Mouse (Mus musculus) common myeloid progenitor, adult 5-6 weeks (primary cell): ENCODE measurements around the gene Papola. TPM values are rescaled to one million over a fixed set of nuclear protein-coding genes. Genes with fewer than 3 reads are reported as not detected.

Experiments
- ATAC-seq: replicated peaks from 2 replicates; pipeline ENCODE4 v1.8.0; 2016; ENCODE audit warnings: low read depth, mild to moderate bottlenecking, moderate TSS enrichment, inconsistent platforms; ENCODE audit not compliant: poor library complexity, severe bottlenecking
- total RNA-seq: library from RNA; stranded (forward); fragments of 200-1000, 187-1606 nt; gene quantifications from 2 replicates; pipeline ENCODE4 v1.2.3, GENCODE M21; 2017

Gene Papola
- total RNA-seq, 1 experiment from 2014 or later, result 166 TPM

DNA sequence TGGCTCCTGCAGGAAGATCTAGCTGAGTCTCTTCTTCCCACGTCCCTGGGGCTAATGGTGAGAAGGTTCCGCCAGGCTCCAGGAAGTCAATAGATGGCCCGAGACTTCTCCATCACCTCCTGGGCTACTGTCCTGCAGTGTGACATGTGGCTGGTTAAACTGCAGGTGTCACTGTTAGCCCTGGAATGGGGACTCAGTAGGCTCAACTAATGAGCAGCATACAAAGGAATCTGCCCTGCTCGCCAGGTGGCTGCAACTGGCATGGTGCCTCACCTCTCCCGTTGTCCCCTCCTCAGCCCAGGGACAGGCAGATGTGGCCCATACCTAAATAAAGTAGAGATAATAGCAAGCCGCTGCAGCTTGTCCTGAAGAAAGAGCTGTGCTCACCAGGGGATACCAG lies 70.1 kb downstream of the Papola start:
- ATAC-seq, result peak; percentile 92

GRCm38 (mm10) chr12:105857902-105858640 lies 73.6 kb downstream of the Papola start:
- no peak for ATAC-seq

DNA sequence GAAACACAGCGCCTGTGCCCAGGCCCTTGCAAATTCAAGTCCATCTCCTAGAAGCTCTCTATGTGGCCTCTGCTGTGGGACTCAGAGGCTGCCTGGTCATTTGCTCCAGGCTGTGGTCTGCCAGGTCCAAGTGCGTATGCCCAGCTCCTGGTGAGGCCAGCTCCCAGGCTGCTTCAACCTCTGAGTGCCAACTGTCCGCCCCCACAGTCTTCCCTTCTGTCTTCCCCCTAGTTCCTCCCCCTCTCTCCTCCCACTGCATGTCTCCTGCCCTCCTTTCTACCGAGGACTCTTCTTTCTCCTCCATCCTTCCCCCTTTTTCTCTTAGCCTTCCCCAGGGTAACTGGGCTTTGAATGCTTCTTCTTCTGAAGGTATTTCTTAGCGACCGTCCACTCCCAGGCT lies 77.6 kb downstream of the Papola start:
- ATAC-seq, result no peak

GRCm38 (mm10) chr12:105862607-105863006 lies 78.1 kb downstream of the Papola start:
- ATAC-seq, result no peak

DNA sequence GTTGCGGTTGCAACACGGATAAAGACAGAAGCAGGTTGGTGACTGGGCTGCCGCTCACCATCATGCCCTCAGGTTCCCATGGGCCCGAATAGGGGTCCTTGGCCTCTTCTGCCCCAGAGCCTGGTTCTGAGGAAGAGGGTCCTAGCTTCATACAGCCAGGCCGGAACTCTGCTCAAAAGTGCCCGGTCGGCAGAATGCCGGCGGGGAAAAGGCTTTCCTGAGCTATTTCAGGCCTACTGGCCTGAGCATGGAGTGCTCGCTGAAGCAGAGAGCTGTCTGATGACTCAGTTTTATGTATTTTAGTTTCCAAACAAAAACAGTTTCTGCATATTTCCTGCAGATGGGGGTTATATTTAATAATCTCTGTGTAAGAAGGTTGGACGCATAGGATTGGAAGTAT lies 78.9 kb downstream of the Papola start:
- no peak for ATAC-seq

- no peak for ATAC-seq
These were observed 83.2 kb downstream of the Papola start for GRCm38 (mm10) chr12:105867646-105868045.

DNA sequence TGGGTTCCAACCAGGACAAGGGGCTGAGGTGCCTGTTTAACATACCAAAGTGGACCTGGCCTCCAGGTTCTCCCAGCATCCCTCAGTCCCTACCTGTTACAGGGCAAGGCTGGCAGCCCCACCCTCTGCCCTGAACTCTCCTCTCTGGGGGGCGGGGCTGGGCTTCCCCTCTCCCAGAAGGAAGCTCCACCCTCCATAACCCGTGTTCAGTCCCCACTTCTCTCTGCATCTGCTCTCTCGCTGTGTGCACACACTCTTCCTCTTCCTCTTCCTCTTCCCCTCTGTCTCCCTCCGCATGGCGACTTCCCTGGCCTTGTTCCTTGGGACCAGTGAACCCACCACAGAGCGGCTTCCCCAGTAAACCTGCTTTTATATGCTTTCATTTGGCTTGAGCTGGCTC lies 84.7 kb downstream of the Papola start:
- peak; percentile 82 for ATAC-seq

- no peak for ATAC-seq
These were observed 85.2 kb downstream of the Papola start for GRCm38 (mm10) chr12:105869696-105870095.

GRCm38 (mm10) chr12:105873283-105873682 lies 88.8 kb downstream of the Papola start:
- no peak for ATAC-seq

DNA sequence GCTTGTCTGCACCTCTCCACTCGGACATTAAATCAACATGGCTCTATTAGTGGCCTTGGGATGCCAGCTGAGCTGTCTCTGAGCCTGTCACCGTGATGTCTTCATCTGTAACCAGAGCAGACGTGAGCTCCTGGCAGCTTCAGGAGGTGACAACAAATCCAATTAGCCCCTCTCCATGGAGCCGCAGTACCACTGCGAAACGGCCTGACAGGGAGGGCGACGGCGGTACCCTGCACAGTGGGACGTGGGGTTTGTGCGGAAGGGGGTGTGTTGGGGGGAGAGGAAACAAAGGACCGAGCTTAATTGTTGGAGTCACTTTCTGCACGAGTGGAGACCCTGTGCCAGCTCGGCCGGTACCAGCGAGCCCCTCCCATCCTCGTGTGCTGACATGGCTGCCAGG lies 90.6 kb downstream of the Papola start:
- ATAC-seq, result no peak

- peak; percentile 65 for ATAC-seq
These were observed 92.0 kb downstream of the Papola start for GRCm38 (mm10) chr12:105876521-105876920.

- ATAC-seq, result no peak
These were observed 92.4 kb downstream of the Papola start for GRCm38 (mm10) chr12:105876931-105877330.

GRCm38 (mm10) chr12:105878746-105879145 lies 94.3 kb downstream of the Papola start:
- no peak for ATAC-seq

- ATAC-seq, result no peak
These were observed 99.5 kb downstream of the Papola start for GRCm38 (mm10) chr12:105883799-105884514.

DNA sequence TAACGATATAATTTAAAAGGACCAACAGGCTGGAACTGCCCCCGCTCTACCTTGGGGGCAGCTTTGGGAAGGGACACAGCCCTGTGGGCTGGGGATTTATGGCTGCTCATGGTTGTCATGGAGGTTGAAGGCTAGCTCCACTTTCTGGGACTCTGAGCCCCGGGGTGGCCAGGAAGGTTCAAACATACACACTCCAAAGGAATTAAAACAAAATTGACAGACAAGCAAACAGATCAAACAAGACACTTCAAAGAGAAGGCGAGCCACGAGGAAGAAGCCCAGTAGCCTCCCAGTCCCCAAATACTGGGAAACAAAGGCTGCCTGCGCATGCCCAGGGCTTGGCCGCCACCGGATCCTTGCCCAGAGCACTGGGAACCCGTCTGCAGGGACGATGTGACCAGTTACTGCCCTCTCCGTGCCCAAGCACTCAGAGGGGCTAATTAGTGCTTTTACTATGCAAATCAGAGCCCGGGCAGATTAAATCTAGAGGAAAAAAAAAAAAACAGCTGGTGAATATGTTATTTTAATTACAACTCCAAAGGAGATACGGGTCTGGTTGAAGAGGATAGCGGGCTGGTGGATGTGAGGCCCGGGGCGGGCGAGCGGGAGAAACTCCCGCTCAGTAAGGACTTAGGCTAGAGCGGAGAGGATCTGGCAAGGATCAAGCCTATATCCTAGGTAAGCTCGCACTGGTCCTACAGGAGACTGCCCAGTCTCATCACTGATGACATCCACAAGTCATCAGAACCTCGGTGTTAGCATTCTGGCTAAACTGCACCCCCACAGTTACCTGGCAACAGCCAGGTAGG lies 100.2 kb downstream of the Papola start:
- ATAC-seq, result no peak

Other genes starting within 250 kb of the Papola start
- gene Bdkrb2, start 221.5 kb upstream of the Papola start, total RNA-seq, result not detected in 2 replicates
- not detected in 2 replicates for gene Bdkrb1, start 181.6 kb upstream of the Papola start, total RNA-seq
- gene Gskip, start 99.9 kb upstream of the Papola start, total RNA-seq, result 10.7 and 11.6 TPM in 2 replicates
- 24.7 and 34.0 TPM in 2 replicates for gene Atg2b, start 99.5 kb upstream of the Papola start, total RNA-seq
- gene Ak7, start 78.7 kb upstream of the Papola start, total RNA-seq, result not detected in 2 replicates
- 152 and 167 TPM in 2 replicates for gene Vrk1, start 225.5 kb downstream of the Papola start, total RNA-seq